ENCODE assay signal across 9 mouse cellular contexts in the genomic region with DNA sequence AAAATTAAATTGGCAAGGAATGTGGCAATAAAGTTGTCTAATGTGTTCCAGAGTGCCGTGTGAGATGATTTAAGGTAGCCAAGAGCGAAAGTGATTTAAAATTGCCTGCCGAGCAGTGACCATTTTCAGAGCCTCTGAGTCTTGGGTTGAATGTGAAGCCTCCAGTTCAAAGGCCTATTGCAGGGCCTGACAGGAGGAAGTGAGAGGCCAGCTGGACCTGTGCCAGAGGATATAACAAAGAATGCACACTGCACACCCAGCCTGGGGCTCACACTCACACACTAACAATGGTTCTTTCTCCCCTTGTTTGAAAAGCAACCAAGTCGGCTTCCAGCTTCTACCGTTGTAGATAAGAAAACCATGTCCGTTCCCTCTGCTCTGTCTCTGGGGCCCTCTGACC.
A peak's percentile ranks its signal among the peaks of the same experiment; 100 is the strongest.
DNase-seq lines count a peak whose midpoint lies in the region; ATAC-seq and TF ChIP-seq lines count a peak whose summit lies in the region.
"Had no signal": no experiment of that assay in that cellular context is flagged by ENCODE, and none has a peak within 500 bp of the region (broad histone marks: within the 10 kb centered on the region; RNA-seq: fewer than 3 reads in every experiment).

No protein-coding gene starts in this region.

- peak overlapping the region; percentile 36; the same call in 1 of the 2 replicates for H3K27ac ChIP-seq in forebrain, embryonic 12.5 days
- H3K27ac ChIP-seq in forebrain, embryonic 15.5 days (replicated peaks), result no peak overlapping the region
- H3K27ac ChIP-seq in midbrain, embryonic 12.5 days (replicated peaks), result peak overlapping the region; percentile 56
- H3K27ac ChIP-seq in midbrain, embryonic 15.5 days, result no peak overlapping the region
- no peak overlapping the region for H3K27ac ChIP-seq in heart, postnatal 0 days (ENCODE audit: low read depth)
- H3K27ac ChIP-seq in liver, postnatal 0 days (ENCODE audit: low read depth), result no peak overlapping the region
- H3K27ac ChIP-seq: liver, embryonic 15.5 days had no signal

- 0 out of 2 replicates have a peak overlapping the region, but pooled peaks have one; percentile 4 for H3K4me2 ChIP-seq in forebrain, embryonic 12.5 days
- no peak overlapping the region for H3K4me2 ChIP-seq in forebrain, embryonic 15.5 days (replicated peaks)
- H3K4me2 ChIP-seq in midbrain, embryonic 12.5 days (replicated peaks), result no peak overlapping the region
- no peak overlapping the region for H3K4me2 ChIP-seq in midbrain, embryonic 15.5 days
- H3K4me2 ChIP-seq in heart, postnatal 0 days (ENCODE audit: low read depth, low read length), result no peak overlapping the region
- H3K4me2 ChIP-seq in liver, postnatal 0 days (ENCODE audit: low read depth, low read length), result no peak overlapping the region
- H3K4me2 ChIP-seq: liver, embryonic 15.5 days had no signal

- no peak for TF ChIP-seq EP300 in heart, postnatal 0 days (IDR thresholded peaks at IDR 0.05; ENCODE audit: low read depth)
- no peak for TF ChIP-seq EP300 in liver, postnatal 0 days (IDR thresholded peaks at IDR 0.05; ENCODE audit: low read depth)

- no peaks in the 10 kb centered on the region for H3K27me3 ChIP-seq in forebrain, embryonic 12.5 days
- H3K27me3 ChIP-seq in forebrain, embryonic 15.5 days, result no peaks in the 10 kb centered on the region
- no peaks in the 10 kb centered on the region for H3K27me3 ChIP-seq in midbrain, embryonic 12.5 days
- H3K27me3 ChIP-seq in midbrain, embryonic 15.5 days (replicated peaks), result no peaks in the 10 kb centered on the region
- H3K27me3 ChIP-seq in heart, postnatal 0 days (ENCODE audit: control insufficient read depth, insufficient read depth, low read length), result no peaks in the 10 kb centered on the region
- H3K27me3 ChIP-seq in liver, postnatal 0 days (ENCODE audit: insufficient read depth, low read length), result no peaks in the 10 kb centered on the region
- H3K27me3 ChIP-seq: liver, embryonic 15.5 days had no signal

- H3K9me3 ChIP-seq in forebrain, embryonic 12.5 days, result peaks cover 4% of the 10 kb centered on the region; the same call in 1 of the 2 replicates
- H3K9me3 ChIP-seq in forebrain, embryonic 15.5 days, result no peaks in the 10 kb centered on the region; the same call in 1 of the 2 replicates
- H3K9me3 ChIP-seq in midbrain, embryonic 12.5 days, result peaks cover 6% of the 10 kb centered on the region; the same call in 1 of the 2 replicates
- H3K9me3 ChIP-seq in midbrain, embryonic 15.5 days, result 0 out of 2 replicates have a peak, but pooled peaks cover 3% of the 10 kb centered on the region
- H3K9me3 ChIP-seq in heart, postnatal 0 days (replicated peaks; ENCODE audit: control insufficient read depth, low read length), result peaks cover 6% of the 10 kb centered on the region; the same call in 1 of the 2 replicates
- H3K9me3 ChIP-seq in liver, postnatal 0 days (ENCODE audit: low read length), result no peaks in the 10 kb centered on the region
- H3K9me3 ChIP-seq: liver, embryonic 15.5 days had no signal

- DNase-seq in heart, postnatal 0 days (ENCODE audit: low spot score), result peak; percentile 62
- DNase-seq in liver, postnatal 0 days, result peak; percentile 25
- no peak for DNase-seq in frontal cortex, postnatal 25 days (ENCODE audit: low spot score in 2 of 2)
- DNase-seq in urinary bladder, postnatal 36 days (ENCODE audit: low spot score in 2 of 2), result no peak

- H3K4me3 ChIP-seq in forebrain, embryonic 12.5 days (replicated peaks), result no peak overlapping the region
- H3K4me3 ChIP-seq in forebrain, embryonic 15.5 days, result no peak overlapping the region
- H3K4me3 ChIP-seq in midbrain, embryonic 12.5 days, result no peak overlapping the region
- no peak overlapping the region for H3K4me3 ChIP-seq in midbrain, embryonic 15.5 days
- H3K4me3 ChIP-seq in heart, postnatal 0 days (ENCODE audit: low read depth, low read length), result no peak overlapping the region
- H3K4me3 ChIP-seq in liver, postnatal 0 days (ENCODE audit: low read depth, low read length), result no peak overlapping the region
- H3K4me3 ChIP-seq: liver, embryonic 15.5 days had no signal

- ATAC-seq in forebrain, embryonic 12.5 days (ENCODE audit: low FRiP score), result no peak
- ATAC-seq in forebrain, embryonic 15.5 days (replicated peaks), result no peak; the same call in 1 of the 2 replicates
- 0 out of 2 replicates have a peak, but pooled peaks have one; percentile 56 for ATAC-seq in midbrain, embryonic 12.5 days (ENCODE audit: low FRiP score, low read depth)
- ATAC-seq in midbrain, embryonic 15.5 days (replicated peaks), result no peak
- peak; percentile 55 for ATAC-seq in heart, postnatal 0 days (ENCODE audit: insufficient read depth, low read depth)
- ATAC-seq in liver, postnatal 0 days, result no peak

- peaks cover 10% of the 10 kb centered on the region for H3K4me1 ChIP-seq in forebrain, embryonic 12.5 days
- peaks cover 11% of the 10 kb centered on the region; the same call in 1 of the 2 replicates for H3K4me1 ChIP-seq in forebrain, embryonic 15.5 days
- H3K4me1 ChIP-seq in midbrain, embryonic 12.5 days, result peaks cover 10% of the 10 kb centered on the region; the same call in 1 of the 2 replicates
- H3K4me1 ChIP-seq in midbrain, embryonic 15.5 days, result peaks cover 8% of the 10 kb centered on the region; the same call in 1 of the 2 replicates
- H3K4me1 ChIP-seq in heart, postnatal 0 days (ENCODE audit: control insufficient read depth, insufficient read depth), result no peaks in the 10 kb centered on the region
- no peaks in the 10 kb centered on the region for H3K4me1 ChIP-seq in liver, postnatal 0 days (ENCODE audit: insufficient read depth)
- H3K4me1 ChIP-seq: liver, embryonic 15.5 days had no signal

- no peak overlapping the region for H3K9ac ChIP-seq in forebrain, embryonic 12.5 days
- H3K9ac ChIP-seq in forebrain, embryonic 15.5 days (replicated peaks), result no peak overlapping the region
- no peak overlapping the region for H3K9ac ChIP-seq in midbrain, embryonic 12.5 days (replicated peaks)
- H3K9ac ChIP-seq in midbrain, embryonic 15.5 days, result no peak overlapping the region
- H3K9ac ChIP-seq in heart, postnatal 0 days (replicated peaks; ENCODE audit: low read depth, low read length), result no peak overlapping the region
- H3K9ac ChIP-seq in liver, postnatal 0 days (replicated peaks), result no peak overlapping the region
- H3K9ac ChIP-seq: liver, embryonic 15.5 days had no signal

- no peaks in the 10 kb centered on the region for H3K36me3 ChIP-seq in forebrain, embryonic 12.5 days (replicated peaks)
- no peaks in the 10 kb centered on the region for H3K36me3 ChIP-seq in forebrain, embryonic 15.5 days
- H3K36me3 ChIP-seq in midbrain, embryonic 12.5 days, result no peaks in the 10 kb centered on the region
- H3K36me3 ChIP-seq in midbrain, embryonic 15.5 days (replicated peaks), result no peaks in the 10 kb centered on the region
- no peaks in the 10 kb centered on the region for H3K36me3 ChIP-seq in heart, postnatal 0 days (replicated peaks; ENCODE audit: control insufficient read depth, insufficient read depth, low read length)
- no peaks in the 10 kb centered on the region for H3K36me3 ChIP-seq in liver, postnatal 0 days (replicated peaks; ENCODE audit: insufficient read depth, low read length)
- H3K36me3 ChIP-seq: liver, embryonic 15.5 days had no signal

- WGBS in forebrain, embryonic 12.5 days, result 37% methylated on average over 6 of the region's 6 CpGs
- 25% methylated on average over 6 of the region's 6 CpGs for WGBS in forebrain, embryonic 15.5 days
- WGBS in midbrain, embryonic 12.5 days, result 41% methylated on average over 6 of the region's 6 CpGs
- 27% methylated on average over 6 of the region's 6 CpGs for WGBS in midbrain, embryonic 15.5 days
- WGBS in heart, postnatal 0 days, result 29% methylated on average over 6 of the region's 6 CpGs
- WGBS in liver, postnatal 0 days (ENCODE audit: insufficient replicate concordance), result 47% methylated on average over 6 of the region's 6 CpGs

- TF ChIP-seq CTCF in heart, postnatal 0 days (IDR thresholded peaks at IDR 0.05; ENCODE audit: low read depth), result no peak
- no peak for TF ChIP-seq CTCF in liver, postnatal 0 days (IDR thresholded peaks at IDR 0.05; ENCODE audit: low read depth)

Comparison
In these comparisons a context has a peak if more than half of its experiments do, and no peak if none do; other contexts are left out.
1. ATAC-seq: peak in midbrain, embryonic 12.5 days (single experiment) and heart, postnatal 0 days (single experiment); none in forebrain, embryonic 12.5 days (single experiment), forebrain, embryonic 15.5 days (single experiment), midbrain, embryonic 15.5 days (single experiment) and liver, postnatal 0 days (single experiment).
2. H3K27ac ChIP-seq: peak in forebrain, embryonic 12.5 days (single experiment) and midbrain, embryonic 12.5 days (single experiment); none in forebrain, embryonic 15.5 days (single experiment), midbrain, embryonic 15.5 days (single experiment), heart, postnatal 0 days (single experiment) and liver, postnatal 0 days (single experiment).
3. DNase-seq: peak in heart, postnatal 0 days (single experiment) and liver, postnatal 0 days (single experiment); none in frontal cortex, postnatal 25 days (0 of 2) and urinary bladder, postnatal 36 days (0 of 2).